Mouse (Mus musculus) heart, adult 2 months (tissue): ENCODE data around the gene Olfml1. TPM values are rescaled to one million over a fixed set of nuclear protein-coding genes. Genes with fewer than 3 reads are reported as not detected.

Experiments
- DNase-seq, 2 experiments: peaks; one replicate each; pipeline ENCODE4 v3.0.0; 2021
- H3K27ac ChIP-seq: fragments of 200-600 bp; 2 replicates; pipeline ENCODE4 v1.8.1; 2022
- H3K27me3 ChIP-seq: fragments of 200-500 bp; 2 replicates; pipeline ENCODE4 v1.6.1; 2012; ENCODE audit warnings: mild to moderate bottlenecking, low read length, inconsistent platforms, mixed read lengths; ENCODE audit not compliant: control insufficient read depth, insufficient read depth
- H3K36me3 ChIP-seq: fragments of 200-500 bp; 2 replicates; pipeline ENCODE4 v1.6.1; 2012; ENCODE audit warnings: low read length, inconsistent platforms; ENCODE audit not compliant: control insufficient read depth, insufficient read depth
- H3K4me1 ChIP-seq: fragments of 200-500 bp; 2 replicates; pipeline ENCODE4 v1.6.1; 2011; ENCODE audit warnings: low read length; ENCODE audit not compliant: control insufficient read depth, insufficient read depth
- H3K4me3 ChIP-seq: fragments of 200-600 bp; 2 replicates; pipeline ENCODE4 v1.8.1; 2022
- H3K79me2 ChIP-seq: fragments of 200-500 bp; replicated peaks from 2 replicates; pipeline ENCODE4 v1.6.1; 2012; ENCODE audit warnings: mild to moderate bottlenecking, inconsistent platforms, low read length, moderate library complexity, mixed read lengths; ENCODE audit not compliant: control insufficient read depth, insufficient read depth
- H3K9ac ChIP-seq: fragments of 200-500 bp; 2 replicates; pipeline ENCODE4 v1.6.1; 2012; ENCODE audit warnings: low read depth, mild to moderate bottlenecking, control low read depth, inconsistent platforms, low read length, mixed read lengths
- CTCF ChIP-seq: fragments of 200-600 bp; IDR thresholded peaks from 2 replicates; pipeline ENCODE4 v1.8.1; 2022; ENCODE audit warnings: antibody characterized with exemption, mild to moderate bottlenecking, moderate library complexity
- EP300 ChIP-seq: fragments of 200-500 bp; IDR thresholded peaks from 2 replicates; pipeline ENCODE4 v1.6.1; 2011; ENCODE audit warnings: low read depth, low read length, control low read depth; ENCODE audit not compliant: insufficient read depth
- POLR2A ChIP-seq: fragments of 200-500 bp; IDR thresholded peaks from 2 replicates; pipeline ENCODE4 v1.6.1; 2011; ENCODE audit warnings: mild to moderate bottlenecking, low read depth, low read length, control low read depth; ENCODE audit not compliant: insufficient read depth
- WGBS: fragments of 180-500 bp; shearing (Covaris S2); methylation state at CpG from one replicate; pipeline ENCODE4 v1.1.7; 2018; 5-methylcytosine and 5-hydroxymethylcytosine counted together
- intact Hi-C: fragments of 180-260 bp; cut with DNase I; formaldehyde crosslinking; loops from one replicate; pipeline ENCODE4 v1.15.1; 2025
- long read RNA-seq: library from polyadenylated mRNA; stranded (forward); transcript quantifications from one replicate; pipeline ENCODE4 v2.0.0, GENCODE M21; 2021
- polyA plus RNA-seq: library from polyadenylated mRNA; depleted of rRNA; stranded (reverse); fragments of >200 nt; gene quantifications from 2 replicates; pipeline ENCODE4 v1.2.3, GENCODE M21; 2012; rRNA removed
- total RNA-seq, 2 experiments: library from RNA; stranded (reverse); gene quantifications; 2 replicates each; pipeline ENCODE4 v1.2.3; 2021

The Olfml1 gene
- total RNA-seq (1 to 10 TPM; 4.0 to 4.6 TPM), polyA plus RNA-seq (4.1 and 6.9 TPM in 2 replicates)
- long read RNA-seq, transcript Olfml1-201 (3 exons, 1,685 nt): major isoform, 6 of 7 reads
- long read RNA-seq, partial matches to known transcripts: 0 of 7 reads
- long read RNA-seq, other reads (novel, unspliced or antisense): 1 of 7 reads

DNA sequence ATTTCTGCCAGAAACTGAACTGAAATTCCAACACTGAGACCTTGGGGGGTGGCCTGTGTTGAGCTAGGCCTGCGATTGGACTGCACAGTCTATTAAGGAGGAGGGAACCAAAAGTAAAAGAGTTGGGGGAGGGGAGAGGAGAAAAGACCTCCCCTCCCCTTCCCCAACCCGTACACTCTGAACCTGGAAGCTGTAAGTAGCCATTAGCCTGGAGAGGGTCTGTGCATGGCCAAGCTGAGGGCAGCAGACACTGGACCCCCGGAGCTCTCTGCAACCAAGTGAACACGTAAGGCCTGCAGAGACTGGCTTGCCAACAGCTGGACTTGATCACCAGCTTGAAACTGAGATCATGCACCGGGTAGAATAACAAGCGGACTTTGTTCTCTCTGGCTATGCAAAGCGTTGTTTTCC, at the start of gene Olfml1:
TSS of gene Olfml1 (plus strand) at position 186 of the 411 bp plus-strand sequence.
- WGBS: 64% methylated on average over 7 of the region's 7 CpGs

DNA sequence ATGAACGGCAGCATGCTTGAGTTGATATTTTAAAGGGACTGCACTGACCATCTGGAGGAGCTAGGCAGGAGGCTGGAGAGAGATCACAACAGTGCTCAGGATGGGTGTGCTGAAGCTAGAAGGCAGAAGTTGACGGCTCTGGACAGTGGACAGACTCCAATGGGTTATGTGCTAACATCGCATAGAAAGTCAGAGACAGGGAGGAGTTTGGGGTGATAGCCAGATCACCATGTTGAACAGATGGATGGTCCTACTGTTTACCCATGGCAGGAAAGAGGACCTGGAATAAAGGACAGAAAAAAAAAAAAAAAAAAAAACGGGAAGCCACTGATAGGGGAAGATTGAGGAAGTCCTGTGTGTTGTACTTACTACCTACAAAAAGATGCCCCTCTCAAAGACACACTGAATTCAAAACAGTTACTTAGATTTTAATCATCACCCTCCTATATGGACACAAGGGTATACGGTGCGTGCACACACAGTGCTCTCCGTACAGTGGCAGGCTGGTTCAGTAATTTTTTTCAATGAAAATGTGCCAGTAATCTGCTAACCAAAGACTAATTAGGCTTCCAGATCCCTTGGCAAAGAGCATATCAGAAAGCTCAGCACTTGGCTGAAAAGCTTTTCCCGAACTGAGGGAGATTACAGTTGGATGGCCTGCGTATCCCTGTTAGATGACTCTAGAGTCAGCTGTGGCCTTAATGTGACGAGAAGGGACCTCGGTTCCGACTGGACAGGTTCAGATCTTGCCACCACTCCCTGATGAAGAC, 47.8 kb upstream of the Olfml1 start:
- no peak overlapping the region for H3K4me3 ChIP-seq
- H3K27me3 ChIP-seq: no peaks in the 10 kb centered on the region
- DNase-seq: no peak
- no peak overlapping the region for H3K27ac ChIP-seq
- no peaks in the 10 kb centered on the region for H3K36me3 ChIP-seq
- H3K79me2 ChIP-seq: no peaks in the 10 kb centered on the region
- no peaks in the 10 kb centered on the region for H3K4me1 ChIP-seq
- intact Hi-C loops: no loop called here
- no peak for TF ChIP-seq CTCF
- TF ChIP-seq POLR2A: no peak
- no peak for TF ChIP-seq EP300
- no peak overlapping the region for H3K9ac ChIP-seq
- 63% methylated on average over 12 of the region's 12 CpGs for WGBS

More for the DNA sequence above, at the start of gene Olfml1:
- no peaks in the 10 kb centered on the region for H3K36me3 ChIP-seq
- no peaks in the 10 kb centered on the region for H3K4me1 ChIP-seq
- peak; percentile 57 to 66 for DNase-seq
- H3K27me3 ChIP-seq: no peaks in the 10 kb centered on the region
- H3K79me2 ChIP-seq: no peaks in the 10 kb centered on the region
- intact Hi-C loops: no loop called here
- TF ChIP-seq EP300 (0 out of 2 replicates have a peak, but pooled peaks have one; percentile 12), POLR2A (peak; percentile 39; the same call in 1 of the 2 replicates), CTCF (no peak)
- H3K27ac ChIP-seq: peak within 1 kb of the TSS; percentile 51
- H3K4me3 ChIP-seq: peak within 1 kb of the TSS; percentile 20; the same call in 1 of the 2 replicates
- peak within 1 kb of the TSS; percentile 36 for H3K9ac ChIP-seq

DNA sequence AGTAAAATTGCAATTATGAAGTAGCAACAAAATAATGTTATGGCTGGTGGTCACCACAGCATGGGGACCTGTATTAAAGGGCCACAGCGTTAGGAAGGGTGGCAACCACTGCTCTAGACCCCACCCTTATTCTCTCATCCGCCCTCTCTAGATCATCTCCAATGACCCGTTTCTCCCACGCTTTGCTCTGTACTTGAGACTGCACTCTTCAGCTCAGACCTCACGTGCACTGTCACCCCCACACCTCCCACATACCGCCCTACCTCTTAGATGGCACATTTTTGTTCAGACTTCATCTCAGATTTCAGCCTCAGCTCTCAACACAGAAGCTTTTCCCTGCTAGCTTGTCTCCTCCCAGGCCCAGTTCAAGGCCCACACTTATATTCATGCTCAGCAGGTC, 45.8 kb upstream of the Olfml1 start:
- H3K27me3 ChIP-seq: no peaks in the 10 kb centered on the region
- H3K9ac ChIP-seq: no peak overlapping the region
- TF ChIP-seq POLR2A (no peak), EP300 (no peak), CTCF (no peak)
- H3K27ac ChIP-seq: no peak overlapping the region
- no peaks in the 10 kb centered on the region for H3K79me2 ChIP-seq
- no peak overlapping the region for H3K4me3 ChIP-seq
- H3K36me3 ChIP-seq: no peaks in the 10 kb centered on the region
- no peaks in the 10 kb centered on the region for H3K4me1 ChIP-seq
- intact Hi-C loops: no loop called here
- WGBS: 76% methylated on average over 6 of the region's 6 CpGs
- no peak for DNase-seq

DNA sequence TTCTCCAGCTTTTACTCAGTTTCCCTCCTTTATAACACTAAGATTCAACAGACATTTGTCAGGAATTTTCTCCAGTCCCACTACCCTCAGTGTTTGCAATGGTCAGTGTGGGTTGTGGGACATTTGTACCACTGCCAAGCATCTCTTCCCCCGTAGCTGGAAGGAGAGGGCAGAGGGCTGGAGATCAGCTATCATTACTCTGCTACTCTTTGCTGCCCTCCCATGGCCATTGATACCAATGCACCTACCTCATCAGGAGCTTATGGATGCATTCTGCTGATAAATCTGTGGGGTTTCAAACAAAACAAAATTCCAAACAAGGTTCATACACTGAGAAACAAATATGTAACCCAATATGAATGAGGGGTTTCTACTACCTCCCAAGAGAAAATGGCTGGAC, 40.9 kb upstream of the Olfml1 start:
- DNase-seq: peak; percentile 6 to 21
- no peaks in the 10 kb centered on the region for H3K36me3 ChIP-seq
- no peak overlapping the region for H3K27ac ChIP-seq
- no peaks in the 10 kb centered on the region for H3K79me2 ChIP-seq
- no peaks in the 10 kb centered on the region for H3K4me1 ChIP-seq
- TF ChIP-seq CTCF (peak; percentile 68), POLR2A (no peak), EP300 (no peak)
- intact Hi-C loops: no loop called here
- no peak overlapping the region for H3K9ac ChIP-seq
- no peak overlapping the region for H3K4me3 ChIP-seq
- WGBS: 3% methylated on average over 1 of the region's 1 CpGs
- H3K27me3 ChIP-seq: no peaks in the 10 kb centered on the region

DNA sequence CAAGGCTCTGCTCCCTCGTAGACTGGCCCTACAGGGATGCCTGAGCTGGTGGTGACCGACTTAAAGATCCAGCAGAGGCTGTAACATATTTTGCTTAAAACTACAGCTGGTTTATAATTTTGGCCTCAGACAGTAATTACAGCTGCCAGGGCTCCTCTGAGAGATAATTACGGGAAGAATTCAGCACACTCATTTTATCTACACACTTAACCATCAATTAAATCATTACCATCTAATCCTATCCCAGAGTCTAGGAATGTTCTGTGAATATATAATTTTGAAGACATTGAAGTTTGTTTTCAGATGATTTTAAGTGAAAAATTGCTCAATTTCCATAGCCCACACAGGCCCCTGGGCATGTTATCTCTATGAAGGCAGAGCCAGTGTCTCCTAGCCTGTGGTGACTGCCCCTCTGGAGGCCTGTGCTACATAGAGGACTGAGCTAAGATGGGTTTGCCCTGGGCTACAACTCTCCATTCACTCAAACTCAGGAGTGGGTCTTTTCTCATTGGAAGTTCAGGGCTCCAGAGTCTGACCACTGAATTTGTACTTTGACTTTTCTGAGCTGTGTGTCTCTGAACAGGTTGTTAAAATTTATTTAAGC, 39.0 kb upstream of the Olfml1 start:
- Histone ChIP-seq H3K9ac (no peak overlapping the region), H3K27me3 (no peaks in the 10 kb centered on the region), H3K36me3 (no peaks in the 10 kb centered on the region), H3K4me1 (no peaks in the 10 kb centered on the region), H3K79me2 (no peaks in the 10 kb centered on the region), H3K27ac (no peak overlapping the region), H3K4me3 (no peak overlapping the region)
- 69% methylated on average over 3 of the region's 3 CpGs for WGBS
- DNase-seq: no peak
- TF ChIP-seq CTCF (no peak), POLR2A (no peak), EP300 (no peak)
- intact Hi-C loops: no loop called here

DNA sequence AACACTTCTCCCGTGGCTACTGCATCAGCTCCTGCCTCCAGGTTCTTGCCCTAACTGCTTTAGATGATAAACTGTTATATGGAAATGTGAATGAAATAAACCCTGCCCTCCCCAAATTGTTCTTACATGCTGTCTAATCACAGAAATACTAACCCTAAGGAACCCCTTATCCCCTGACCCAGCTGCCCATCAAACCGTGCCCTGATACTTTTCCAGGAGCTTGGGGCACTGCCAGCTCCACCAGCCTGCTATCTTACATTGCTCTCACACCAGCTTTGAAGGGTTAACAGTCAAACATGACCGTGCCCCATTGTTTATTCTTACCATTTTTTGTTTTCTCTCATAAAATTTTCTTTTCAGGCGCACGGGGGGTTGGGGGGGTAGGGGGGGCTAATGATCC, 37.9 kb upstream of the Olfml1 start:
- no peak for TF ChIP-seq CTCF
- no peak for TF ChIP-seq POLR2A
- TF ChIP-seq EP300: no peak
- H3K27me3 ChIP-seq: no peaks in the 10 kb centered on the region
- intact Hi-C loops: no loop called here
- no peak for DNase-seq
- WGBS: 56% methylated on average over 5 of the region's 5 CpGs
- H3K79me2 ChIP-seq: no peaks in the 10 kb centered on the region
- no peaks in the 10 kb centered on the region for H3K36me3 ChIP-seq
- no peak overlapping the region for H3K27ac ChIP-seq
- H3K9ac ChIP-seq: no peak overlapping the region
- H3K4me1 ChIP-seq: no peaks in the 10 kb centered on the region
- H3K4me3 ChIP-seq: no peak overlapping the region
